Mouse (Mus musculus): Measurements from ENCODE around the gene Retreg1.

Retreg1 gene

DNA sequence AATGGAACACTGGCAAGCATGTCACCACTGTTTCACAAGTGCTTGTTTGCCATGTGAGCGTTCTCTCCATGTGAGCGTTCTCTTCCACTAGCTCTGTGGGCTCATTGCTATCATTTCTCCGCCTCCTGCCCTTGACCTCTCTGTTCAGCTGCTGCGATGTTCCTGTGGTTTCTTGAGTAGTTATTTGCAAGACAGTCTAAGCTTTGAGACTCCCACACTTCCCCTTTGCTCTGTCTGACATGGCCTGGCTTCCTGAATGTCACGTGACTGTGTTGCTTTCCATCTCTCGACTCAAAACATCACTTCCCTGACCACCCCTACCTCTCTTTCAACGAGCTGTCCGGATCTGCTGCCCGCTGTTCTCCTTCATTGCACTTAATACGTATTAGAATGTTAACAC, 14.5 kb upstream of the Retreg1 start:
- in situ Hi-C loops (cut with MboI; ENCODE audit: low sequenced_read_pairs), result no loop called here

DNA sequence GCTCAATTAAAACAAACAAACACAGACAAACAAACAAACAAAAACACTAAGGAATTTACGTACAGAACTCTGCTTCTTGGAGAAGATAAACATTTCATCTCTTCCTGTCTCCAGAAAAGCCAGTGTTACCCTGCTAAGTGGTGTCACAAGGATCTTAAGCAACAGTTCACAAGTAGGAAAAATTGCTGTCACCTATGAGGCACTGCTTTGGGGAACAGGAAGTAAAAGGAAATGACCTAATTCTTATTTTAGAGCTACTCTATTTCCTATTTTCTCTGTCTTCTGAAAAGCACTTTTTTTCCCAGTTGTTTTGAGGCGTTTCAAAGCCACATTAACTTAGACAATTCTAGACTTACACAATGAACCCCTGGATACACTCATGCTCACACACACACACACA, 12.6 kb upstream of the Retreg1 start:
- in situ Hi-C loops (cut with MboI; ENCODE audit: low sequenced_read_pairs), result no loop called here

GRCm38 (mm10) chr15:25834282-25834681, 8.7 kb upstream of the Retreg1 start:
- in situ Hi-C loops (cut with MboI; ENCODE audit: low sequenced_read_pairs), result no loop called here

DNA sequence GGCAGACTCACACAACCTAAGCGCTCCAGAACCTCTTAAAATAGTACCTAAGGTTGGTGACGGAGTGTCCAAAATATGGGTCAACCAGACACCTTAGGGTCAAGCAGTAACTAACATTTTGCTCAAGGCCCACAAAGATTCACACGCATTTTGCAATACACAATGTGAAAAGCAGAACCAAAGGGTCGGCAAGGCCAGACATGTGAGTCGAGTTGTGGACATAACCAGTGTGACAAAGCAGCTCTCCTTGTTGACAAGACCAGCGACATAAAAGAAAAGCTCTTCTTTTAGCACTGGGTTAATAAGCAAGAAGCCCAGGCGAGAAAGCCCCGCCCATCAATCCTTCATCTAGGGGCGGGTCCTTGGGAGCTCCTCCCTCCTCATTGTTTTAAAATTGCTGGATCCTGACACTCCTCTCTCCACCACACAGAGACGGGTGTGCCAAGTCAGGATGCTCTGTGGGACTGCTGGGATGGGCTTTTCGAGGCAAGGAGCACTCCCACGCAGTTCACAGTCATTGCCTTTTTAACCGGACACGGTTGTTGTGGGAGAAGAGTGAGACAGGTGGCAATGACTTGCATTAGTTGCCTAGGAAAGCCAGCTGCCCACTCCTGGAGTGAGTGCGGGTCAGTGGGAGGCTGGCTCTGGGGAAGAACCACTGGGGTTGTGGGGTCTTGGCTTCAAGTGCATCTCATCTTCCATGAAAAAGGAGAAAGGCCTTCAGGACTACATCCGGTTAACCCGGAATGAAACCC, 7.9 kb upstream of the Retreg1 start:
- in situ Hi-C loops (cut with MboI; ENCODE audit: low sequenced_read_pairs), result no loop called here

GRCm38 (mm10) chr15:25842462-25843085, 406 bp upstream of the Retreg1 start:
- in situ Hi-C loops (cut with MboI; ENCODE audit: low sequenced_read_pairs), result no loop called here

DNA sequence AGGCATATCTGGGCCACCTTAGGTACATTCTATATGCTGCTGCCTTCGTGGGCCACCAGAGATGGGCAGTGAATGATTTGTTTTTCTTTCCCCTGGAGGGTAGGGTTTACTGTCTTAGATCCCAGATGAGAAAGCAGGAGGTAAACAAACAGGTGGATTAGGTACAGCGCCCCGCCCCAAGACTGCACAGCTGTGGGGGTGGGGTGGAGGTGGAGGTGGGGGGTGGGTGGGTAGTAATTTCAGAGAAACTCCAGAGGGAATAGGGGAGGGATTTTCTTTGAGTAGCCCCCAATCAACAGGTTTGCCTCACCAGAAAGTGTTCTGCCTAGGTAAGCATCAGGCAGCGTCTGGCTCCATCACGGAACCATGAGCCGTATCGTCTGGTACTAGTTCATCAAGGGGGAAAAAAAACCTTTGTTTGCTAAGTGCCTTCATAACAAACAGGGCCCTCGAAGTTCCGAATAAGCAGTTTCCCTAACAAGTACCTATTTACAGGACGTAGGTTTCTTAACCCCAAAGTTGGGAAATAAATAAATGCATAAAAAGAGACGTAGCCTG, 1.1 kb downstream of the Retreg1 start:
- in situ Hi-C loops (cut with MboI; ENCODE audit: low sequenced_read_pairs), result no loop called here

DNA sequence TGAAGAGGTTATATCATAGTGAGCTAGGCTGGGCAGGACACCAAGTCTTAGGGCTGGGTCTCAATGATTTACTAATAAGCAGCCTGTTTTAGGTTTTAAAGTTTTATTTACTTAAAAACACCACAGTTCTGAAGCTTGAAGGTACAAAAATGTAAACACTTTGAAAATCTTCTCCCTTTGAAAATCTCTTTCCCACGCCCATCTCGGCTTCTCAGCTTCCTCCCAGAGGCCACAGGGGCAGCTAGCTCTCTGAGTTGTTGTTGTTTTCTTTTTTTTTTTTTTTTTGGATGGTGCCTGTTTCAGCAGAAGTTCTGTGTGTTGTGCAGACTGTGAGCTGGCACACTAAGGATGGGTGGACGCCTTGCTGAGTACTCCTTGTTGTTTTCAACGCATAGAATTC, 1.8 kb downstream of the Retreg1 start:
- in situ Hi-C loops (cut with MboI; ENCODE audit: low sequenced_read_pairs), result no loop called here

DNA sequence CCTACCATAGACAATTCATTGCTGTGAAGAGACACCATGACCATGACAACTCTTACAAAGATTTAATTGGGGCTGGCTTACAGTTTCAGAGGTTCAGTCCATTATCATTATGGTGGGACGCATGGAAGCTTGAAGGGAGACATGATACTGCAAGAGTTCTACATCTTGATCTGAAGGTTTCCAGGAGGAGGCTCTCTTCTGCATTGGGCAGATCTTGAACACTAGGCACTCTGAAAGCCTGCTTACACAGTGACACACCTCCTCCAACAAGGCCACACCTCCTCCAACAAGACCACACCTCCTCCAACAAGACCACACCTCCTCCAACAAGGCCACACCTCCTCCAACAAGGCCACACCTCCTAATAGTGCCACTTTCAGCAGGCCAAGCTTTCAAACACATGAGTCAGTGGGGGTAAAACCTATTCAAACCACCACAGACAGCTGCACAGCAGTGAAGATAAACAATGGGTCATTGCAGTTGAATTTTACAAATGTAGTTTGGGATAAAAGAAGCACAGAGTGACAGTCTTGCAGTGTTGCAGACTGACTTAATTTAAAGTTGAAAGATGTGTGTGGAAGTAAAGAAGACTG, 4.7 kb downstream of the Retreg1 start:
- in situ Hi-C loops (cut with MboI; ENCODE audit: low sequenced_read_pairs), result no loop called here

GRCm38 (mm10) chr15:25850552-25850951, 7.6 kb downstream of the Retreg1 start:
- in situ Hi-C loops (cut with MboI; ENCODE audit: low sequenced_read_pairs), result no loop called here

- in situ Hi-C loops (cut with MboI; ENCODE audit: low sequenced_read_pairs), result no loop called here
Measured at GRCm38 (mm10) chr15:25854270-25854904, 11.4 kb downstream of the Retreg1 start.

DNA sequence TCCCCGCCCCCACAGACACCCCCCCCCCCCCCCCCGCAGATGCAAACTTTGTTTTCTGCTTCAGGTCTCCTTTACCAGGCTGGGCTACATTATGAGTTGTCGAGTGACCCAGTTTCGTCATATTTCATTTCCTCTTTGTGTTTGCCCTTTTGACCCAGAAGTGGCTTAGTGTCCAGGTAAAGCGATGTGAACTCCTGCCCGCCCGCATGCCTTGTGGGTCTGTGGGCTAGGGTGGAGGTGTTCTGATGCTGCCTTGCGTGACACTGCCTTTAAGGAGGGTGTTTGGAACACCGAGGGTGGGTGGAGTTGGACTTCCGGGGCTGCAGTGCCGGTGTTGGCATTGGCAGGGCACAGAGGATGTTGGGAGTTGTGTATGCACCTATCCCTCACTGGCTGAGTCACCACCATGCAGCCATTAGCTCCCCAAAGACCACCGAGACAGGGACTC, 15.7 kb downstream of the Retreg1 start:
- in situ Hi-C loops (cut with MboI; ENCODE audit: low sequenced_read_pairs), result no loop called here

DNA sequence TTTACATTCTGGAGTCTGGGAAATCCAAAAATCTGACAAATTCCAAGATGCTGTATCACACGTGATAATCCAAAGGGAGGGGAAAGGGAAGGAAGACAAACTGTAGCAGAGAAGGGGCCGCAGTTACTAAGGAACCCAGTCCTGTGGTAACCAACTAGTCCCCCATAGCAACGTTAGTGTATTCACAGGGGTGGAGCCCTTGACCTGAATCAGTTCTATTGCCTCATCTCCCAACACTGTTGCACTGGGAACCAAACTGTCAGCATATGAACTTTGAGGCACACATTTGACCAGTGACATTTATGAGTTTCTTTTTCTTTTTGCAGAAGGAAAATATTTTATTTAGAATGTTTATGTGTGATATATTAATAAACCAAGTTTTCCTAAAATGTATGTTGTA, 16.5 kb downstream of the Retreg1 start:
- in situ Hi-C loops (cut with MboI; ENCODE audit: low sequenced_read_pairs), result no loop called here

GRCm38 (mm10) chr15:25861900-25862299, 18.9 kb downstream of the Retreg1 start:
- in situ Hi-C loops (cut with MboI; ENCODE audit: low sequenced_read_pairs), result no loop called here

- in situ Hi-C loops (cut with MboI; ENCODE audit: low sequenced_read_pairs), result no loop called here
Measured at GRCm38 (mm10) chr15:25865605-25866004, 22.6 kb downstream of the Retreg1 start.

DNA sequence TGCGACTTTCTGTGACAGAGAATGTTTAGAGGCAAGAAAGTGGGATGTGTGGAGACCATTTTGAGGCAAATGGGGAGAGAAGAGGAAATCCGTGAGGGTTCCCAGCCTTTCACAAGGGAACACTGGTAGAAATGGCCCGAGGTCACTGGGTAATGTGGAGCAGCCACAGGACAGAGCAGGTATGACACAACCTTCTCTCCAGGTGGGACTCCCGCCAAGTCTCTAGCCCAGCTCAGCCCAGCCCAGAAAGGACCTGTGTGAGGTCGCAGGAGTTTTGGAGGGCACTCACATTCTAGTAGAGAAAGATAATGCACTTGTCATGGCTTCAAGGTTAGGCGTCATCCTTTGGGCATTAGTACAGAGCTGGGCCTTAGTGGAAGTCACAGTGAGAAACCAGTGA, 23.1 kb downstream of the Retreg1 start:
- in situ Hi-C loops (cut with MboI; ENCODE audit: low sequenced_read_pairs), result no loop called here

- in situ Hi-C loops (cut with MboI; ENCODE audit: low sequenced_read_pairs), result no loop called here
Measured at GRCm38 (mm10) chr15:25869129-25869528, 26.1 kb downstream of the Retreg1 start.

GRCm38 (mm10) chr15:25871470-25871869, 28.5 kb downstream of the Retreg1 start:
- in situ Hi-C loops (cut with MboI; ENCODE audit: low sequenced_read_pairs), result no loop called here

DNA sequence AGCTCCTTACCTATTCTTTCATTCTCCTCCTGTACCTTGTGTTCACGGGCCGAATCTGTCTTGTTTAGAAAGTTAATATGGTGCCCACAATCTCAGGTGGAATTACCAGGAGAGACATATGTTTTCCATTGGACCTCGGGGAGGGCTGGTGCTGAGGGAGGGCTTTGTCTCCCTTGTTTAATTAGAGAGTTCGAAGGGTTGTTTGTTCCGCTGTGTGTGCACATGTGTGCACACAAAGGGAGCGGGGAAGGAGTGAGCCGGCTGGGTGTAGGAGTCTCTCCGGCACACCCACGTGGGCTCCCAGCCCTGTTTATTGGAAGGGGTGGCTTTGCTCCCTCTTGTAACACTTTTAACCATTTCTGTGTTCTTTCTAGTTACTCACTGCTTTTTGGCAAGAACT, 29.1 kb downstream of the Retreg1 start:
- in situ Hi-C loops (cut with MboI; ENCODE audit: low sequenced_read_pairs), result no loop called here

- in situ Hi-C loops (cut with MboI; ENCODE audit: low sequenced_read_pairs), result no loop called here
Measured at GRCm38 (mm10) chr15:25872657-25873056, 29.7 kb downstream of the Retreg1 start.

DNA sequence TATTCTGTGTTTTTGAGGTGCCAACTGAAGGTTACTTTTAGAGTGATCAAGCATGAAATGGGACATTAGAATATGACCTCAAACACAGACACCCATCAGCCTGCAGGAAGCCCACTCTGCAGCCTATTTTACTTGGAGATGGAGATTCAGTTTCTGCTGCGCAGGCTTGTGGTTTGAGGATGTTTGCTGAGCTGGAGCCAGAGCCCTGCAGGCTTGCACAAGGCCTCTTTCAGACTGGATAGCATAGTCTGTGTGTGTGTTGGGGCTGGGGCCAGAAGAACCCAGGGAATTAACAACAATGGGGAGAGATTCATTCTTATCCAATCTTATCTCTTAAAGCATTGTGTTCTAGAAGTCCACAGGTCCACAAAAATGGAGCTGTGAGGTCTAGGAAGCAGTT, 30.6 kb downstream of the Retreg1 start:
- in situ Hi-C loops (cut with MboI; ENCODE audit: low sequenced_read_pairs), result no loop called here

- in situ Hi-C loops (cut with MboI; ENCODE audit: low sequenced_read_pairs), result no loop called here
Measured at GRCm38 (mm10) chr15:25876601-25877161, 33.7 kb downstream of the Retreg1 start.
